Mouse (Mus musculus) cerebellum, adult 9-11 months (tissue): ENCODE results near the gene Eif4g3.

Source experiments
- DNase-seq: peaks from one replicate; pipeline ENCODE4 v3.0.0; 2022

The Eif4g3 gene

DNA sequence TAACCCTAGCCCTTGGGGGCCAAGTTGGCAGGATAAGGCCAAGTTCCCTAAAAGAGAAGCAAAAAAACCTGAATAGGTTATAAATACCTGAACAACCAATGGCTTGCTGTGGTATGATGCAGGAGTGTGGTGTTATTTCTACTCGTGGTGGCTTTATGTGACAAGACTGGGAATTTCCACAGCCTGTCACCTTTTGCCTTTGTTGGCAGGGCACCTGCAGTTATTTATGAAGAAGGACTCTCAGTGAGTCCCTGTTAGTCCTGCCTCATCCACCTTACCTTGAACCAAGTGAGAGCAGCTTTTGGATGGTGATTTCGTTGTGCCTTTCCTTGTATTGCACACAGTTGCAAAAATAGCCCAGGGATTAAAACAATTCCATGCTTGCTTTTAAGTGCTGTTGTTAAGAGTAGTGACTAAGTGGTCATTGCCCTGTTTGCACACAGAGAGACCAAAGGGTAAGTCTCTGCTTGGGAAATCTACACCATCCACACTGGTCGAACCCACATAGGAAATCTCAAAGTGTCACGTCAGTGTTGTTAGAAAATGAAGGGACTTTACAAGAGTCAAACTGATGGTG lies 72.9 kb downstream of the Eif4g3 start:
- DNase-seq, result peak; percentile 67

DNA sequence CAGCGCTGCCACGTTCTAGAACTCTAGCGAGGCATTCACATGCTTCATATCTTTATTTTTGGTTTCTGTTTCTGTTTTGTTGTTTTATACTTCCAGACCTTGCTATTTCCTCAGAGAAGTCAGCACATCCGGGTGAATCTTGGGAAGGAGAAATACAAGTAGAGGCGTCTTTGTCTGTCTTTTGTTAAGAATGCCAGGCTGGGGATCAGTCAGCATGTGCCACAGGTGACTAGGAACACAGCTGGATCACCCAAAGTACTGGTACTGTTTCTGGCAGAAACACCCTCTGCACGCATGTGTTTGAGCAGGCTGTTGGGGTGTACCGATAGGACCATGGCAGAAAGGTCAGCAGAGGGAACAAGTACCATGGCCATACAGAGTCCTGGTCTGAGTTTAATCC lies 73.6 kb downstream of the Eif4g3 start:
- no peak for DNase-seq

DNA sequence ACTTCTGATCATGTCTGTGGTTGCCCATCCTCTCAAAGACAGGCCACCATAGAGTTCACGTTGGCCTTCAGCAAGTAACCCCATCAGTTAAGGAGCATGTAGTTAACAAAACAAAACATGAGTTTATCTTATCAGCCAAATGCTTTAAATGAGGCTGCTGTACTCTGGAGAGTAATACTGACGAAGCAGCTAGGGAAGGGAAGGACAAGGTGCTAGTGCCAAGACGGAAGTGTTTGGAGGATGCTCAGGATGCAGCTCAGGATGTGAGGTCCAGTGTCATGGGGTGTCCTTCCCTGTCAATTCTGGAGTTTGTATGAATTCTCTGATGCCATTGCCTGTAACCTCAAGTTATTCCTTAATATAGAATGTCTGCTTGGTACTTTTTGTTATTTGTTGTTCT lies 75.0 kb downstream of the Eif4g3 start:
- DNase-seq, result no peak

DNA sequence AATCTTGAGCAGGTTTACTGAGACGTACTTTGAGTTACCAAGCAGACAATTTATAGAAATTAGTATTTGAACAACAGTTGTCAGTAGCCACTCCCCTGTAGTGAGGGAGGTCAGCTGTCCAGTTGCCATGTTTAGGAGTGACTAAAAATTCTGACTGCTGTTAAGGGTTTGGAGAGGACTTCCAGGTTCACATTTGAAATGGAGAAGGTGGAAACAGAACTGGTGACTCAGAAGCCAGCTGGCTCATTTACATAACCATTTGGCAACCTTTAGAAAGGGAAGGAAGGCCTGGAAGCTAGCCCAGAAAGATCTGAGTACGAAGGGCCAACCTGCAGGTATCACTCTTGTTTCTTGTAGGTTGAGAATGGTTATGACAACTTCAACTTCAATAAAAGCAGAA lies 75.8 kb downstream of the Eif4g3 start:
- peak; percentile 94 for DNase-seq

DNA sequence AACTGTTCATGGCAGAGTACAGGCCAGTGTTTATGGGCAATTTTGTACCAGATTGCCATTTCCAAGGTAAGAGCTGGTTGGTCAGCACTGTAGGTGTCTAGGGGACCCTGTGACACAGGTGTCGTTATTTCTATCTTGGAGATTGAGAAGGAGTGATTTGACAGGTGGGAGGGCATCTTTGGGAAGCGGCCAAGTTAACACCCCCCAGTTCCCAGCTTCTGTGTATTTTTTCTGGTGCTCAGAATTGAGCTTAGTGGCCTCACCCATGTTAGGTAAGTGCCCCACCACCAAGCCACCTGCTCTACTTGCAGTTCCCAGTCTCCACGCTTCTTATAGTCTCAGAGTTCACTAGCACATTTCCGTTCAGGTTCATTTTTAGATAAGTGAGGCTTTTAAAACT lies 76.5 kb downstream of the Eif4g3 start:
- peak; percentile 49 for DNase-seq

DNA sequence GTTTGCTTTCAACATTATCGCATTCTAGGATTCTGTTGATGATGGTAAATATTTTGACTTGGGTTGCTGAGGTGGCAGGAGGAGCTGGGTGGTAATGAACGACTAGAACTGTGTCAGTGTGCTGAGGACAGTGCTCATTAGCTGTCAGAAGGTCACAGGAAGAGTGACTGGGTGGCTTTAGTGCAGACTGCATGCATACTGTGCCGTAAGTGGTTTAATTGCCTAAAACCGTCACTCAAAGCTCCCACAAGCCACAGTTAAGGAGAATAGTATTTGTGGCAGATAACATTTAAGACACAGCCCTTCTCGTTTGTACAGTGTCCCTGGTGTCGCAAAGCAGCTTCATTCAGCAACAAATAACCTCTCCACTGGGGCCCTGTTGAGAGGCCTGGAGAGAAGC lies 78.7 kb downstream of the Eif4g3 start:
- no peak for DNase-seq

DNA sequence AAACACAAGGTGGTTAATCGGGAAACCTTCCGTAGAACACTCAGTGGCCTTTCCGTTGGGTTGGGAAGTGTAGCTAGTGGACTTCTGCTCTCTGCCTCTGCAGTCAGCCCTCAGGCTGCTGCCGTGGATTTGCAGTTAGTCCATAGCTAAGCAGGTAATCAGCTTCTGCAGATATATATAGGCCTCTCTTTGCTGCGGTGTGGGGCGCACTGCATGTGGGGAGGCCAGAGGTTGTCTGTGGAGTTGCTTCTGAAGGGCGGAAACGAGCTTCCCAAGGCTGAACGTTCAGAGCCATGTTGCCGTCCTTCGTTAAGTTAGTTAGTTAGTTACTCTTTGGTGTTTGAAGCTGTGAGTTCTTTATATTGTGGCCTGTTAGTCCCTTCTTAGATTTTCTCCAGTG lies 80.3 kb downstream of the Eif4g3 start:
- no peak for DNase-seq

DNA sequence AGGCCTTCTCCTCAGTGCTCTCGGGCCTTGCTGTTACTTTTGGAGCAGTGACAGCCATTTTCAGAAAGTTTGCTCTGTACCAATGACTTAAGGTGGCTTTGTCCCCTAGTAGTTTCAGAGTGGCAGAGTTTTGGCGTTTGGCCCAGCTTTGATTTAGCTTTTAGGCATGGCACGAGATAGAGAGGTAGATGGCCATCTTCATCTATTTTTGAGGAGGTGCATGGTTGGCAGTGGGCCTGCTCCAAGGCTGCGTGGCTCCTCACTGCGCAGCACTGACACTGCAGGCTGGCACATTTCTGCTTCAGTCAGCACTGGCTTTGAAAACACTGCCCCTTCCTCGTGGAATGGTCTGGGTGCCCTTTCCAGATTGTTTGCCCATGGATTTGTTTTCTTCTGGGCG lies 80.7 kb downstream of the Eif4g3 start:
- peak; percentile 65 for DNase-seq

DNA sequence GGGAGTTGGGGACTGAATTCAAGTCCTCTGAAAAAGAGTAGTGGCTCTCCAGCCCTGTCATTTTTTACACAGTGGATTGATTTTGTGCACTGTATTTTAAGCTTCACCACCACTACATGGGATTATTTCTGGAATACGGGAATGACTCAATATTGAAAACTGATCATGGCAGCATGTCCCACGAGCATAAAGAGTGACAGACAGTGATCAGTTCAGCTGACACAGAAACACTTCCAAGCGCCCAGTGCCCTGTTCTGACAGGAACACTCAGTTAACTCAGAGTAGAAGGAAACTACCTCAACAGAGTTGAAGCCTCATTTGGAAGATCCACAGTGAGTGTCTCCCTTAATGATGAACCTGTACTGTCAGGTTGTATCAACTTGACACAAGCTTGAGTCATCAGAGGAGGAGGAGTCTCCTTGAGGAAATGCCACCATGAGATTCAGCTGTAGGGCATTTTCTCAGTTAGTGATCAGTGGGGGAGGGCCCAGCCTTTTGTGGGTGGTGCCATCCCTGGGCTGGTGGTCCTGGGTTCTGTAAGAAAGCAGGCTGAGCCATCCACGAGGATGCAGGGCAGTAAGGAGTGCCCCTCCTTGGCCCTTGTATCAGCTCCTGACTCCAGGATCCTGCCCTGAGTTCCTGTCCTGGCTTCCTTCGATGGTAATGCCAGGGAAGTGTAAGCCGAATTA lies 82.2 kb downstream of the Eif4g3 start:
- DNase-seq, result no peak

DNA sequence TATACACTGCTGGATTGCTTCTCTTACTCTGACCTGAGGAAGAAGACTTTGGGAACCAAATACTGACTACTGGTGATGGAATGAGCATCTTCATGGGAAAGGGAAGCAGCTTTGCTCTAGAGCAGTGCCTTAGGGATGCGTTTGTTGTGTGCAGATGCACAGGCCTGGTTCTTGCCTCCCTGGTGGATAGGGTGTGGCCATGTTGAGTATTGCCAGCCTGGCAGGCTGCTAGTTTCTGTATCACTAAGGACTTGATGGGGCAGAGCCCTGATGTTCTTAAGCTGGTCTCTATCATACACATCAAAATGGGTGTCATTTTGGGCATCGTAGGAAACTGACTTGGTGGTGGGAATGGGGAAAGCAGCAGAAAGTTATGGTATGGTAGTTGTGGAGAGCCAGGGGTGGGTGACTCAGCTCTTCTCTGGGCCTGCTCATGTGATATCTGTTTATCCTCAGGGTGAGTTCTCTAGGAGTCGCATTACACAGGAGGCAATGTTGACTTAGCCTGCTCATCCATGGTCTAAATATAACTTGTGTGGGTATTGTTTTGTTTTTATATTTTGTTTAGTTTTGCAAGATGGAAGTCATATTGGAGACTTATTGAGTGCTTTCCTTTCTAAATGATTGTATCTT lies 85.0 kb downstream of the Eif4g3 start:
- DNase-seq, result no peak

DNA sequence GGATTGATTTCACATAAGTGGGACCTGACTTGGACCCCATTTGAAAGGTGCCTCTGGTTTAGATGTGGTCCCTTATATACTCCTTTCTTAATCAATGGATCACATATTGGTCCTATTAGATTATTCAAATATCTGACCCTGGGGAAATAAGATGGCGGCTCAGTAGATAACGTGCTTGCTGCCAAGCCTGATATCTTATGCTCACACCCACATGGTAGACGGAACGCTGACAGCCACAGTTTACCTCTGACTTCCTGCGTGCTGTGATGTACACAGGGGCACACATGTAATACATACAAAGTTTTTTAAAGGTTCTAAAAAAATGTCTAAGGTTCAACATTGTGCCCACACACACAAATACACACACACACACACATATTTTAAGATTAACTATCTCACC lies 86.4 kb downstream of the Eif4g3 start:
- DNase-seq, result no peak

DNA sequence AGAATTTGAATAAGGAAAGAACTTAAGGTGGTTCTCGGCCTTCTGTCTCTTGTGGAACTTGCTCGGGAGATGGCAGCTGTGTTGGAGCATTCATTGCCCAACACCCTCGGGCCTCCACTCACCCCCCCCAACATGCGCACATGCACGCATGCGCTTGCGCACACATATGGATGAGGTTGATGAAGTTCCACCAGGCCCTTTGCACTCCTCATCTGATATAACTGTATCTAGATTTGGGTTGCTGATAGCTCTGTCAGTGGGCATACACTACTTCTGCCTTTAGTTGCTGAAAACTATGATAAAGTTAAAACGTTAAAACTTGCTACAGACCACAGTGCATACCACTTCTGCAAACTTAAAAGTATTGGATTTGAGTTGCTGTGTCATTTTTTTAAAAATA lies 89.6 kb downstream of the Eif4g3 start:
- no peak for DNase-seq

DNA sequence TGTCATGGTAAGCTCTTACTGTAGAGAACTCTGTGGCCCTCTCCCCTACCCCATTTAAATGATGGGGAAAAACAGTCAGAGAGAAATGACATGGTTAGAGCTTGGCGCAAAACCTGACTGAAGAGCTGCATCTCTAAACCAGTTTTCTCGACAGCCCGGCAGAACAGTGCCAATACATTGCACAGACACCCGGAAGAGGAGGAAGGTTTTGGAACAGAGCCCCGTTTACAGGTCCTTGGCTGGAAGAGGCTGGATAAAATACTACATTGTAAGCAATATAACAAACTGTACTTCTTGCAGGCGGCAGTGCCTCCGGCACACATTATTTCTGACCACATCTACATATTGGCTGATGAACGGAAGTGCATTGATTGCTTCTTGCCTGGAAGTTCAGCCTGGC lies 91.3 kb downstream of the Eif4g3 start:
- no peak for DNase-seq

DNA sequence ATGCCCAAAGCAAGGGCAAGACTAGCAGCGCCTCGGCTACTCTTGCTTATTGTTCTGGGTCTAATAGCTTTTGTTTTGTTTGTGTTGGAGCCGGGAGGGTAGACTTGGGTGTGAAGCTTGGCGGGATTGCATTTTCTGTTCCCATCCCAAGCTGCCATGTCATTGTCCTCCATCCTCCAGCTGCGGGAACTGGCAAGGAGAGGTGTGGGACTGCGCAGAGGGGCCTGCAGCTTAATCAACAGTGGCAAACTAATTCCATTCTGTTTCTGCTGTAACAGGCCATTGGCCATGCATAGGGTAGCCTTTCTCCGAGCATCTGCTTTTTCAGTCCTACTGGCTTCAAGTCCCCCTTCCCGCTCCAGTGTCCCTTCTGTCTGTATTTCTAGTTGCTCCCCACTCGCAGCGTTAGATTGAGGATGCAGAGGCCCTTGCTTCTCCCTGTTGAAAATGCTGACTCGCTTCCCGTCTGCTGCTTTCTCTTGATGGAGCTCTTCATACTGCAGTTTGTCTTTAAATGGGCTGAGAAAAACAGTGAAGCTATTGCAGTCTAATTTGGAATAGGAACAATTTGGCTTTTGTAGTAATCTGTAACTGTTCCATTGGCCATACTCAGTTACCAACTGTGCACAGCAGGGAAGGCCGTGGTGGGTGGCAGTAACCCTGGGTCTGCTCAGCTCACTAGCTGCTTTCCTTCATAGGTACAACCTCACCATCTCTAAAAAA lies 92.2 kb downstream of the Eif4g3 start:
- DNase-seq, result no peak

DNA sequence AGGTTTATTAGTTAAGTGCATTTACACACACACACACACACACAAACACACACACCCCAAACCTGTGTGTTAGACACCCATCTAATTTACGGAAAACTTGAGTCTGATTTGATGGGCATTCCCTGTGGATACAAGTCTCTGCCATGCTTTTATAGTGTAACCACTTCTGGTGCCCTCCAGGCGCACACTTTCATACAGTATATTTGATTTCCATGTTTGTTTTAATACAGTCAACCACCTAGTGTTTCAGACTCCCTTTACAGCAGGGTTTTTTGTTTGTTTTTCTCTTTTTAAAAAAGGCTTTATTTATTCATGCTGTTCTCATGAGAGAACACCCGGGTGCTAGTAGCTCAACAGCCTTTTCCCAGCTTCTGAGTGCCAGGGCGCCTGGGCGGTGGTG lies 94.1 kb downstream of the Eif4g3 start:
- no peak for DNase-seq

DNA sequence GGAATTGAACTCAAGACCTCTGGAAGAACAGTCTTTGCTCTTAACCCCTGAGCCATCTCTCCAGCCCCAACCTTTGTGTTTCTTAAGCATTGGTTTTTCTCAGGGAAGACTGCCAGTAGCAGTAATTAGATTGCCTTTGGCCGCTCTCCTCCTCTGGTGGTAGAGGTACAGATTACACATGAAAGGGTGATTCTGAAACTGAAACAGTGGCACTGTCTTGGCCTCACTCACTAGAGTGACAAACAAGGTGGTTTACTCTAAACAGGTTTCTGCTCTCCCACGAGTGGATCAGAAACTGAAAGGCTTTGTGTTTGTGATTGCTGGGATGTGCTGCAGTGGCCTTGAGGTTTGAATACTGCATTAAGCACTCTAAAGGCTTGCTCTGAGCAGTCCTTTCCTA lies 96.7 kb downstream of the Eif4g3 start:
- no peak for DNase-seq

DNA sequence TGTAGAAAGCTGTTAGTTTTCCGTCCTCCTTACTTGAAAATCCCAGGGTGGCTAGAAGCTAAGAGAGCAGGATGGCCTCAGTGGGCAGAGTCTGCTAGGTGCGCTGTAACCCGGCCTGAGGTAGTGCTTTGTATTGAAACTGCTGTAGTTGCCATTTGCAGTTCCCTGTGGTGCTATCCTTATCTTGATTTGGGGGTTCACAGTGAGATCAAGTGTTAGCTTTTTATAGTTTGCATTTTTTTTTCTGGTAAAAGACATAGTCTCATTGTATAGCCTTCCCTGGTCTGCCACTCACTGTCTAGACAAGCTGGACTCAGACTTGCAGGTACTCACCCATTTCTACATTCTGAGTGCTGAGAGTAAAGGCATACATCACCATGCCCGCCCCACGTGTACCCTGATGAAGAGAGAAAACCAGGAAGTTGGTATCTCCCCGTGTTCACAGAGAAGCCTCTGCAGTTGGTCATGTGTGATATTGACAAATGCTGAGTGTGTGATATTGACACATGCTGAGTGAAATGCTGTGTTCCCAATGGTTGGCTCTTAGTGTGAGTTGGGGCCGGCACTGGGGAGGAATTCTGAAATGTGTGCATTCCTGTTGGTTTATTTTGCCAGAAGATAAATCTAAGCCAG lies 98.9 kb downstream of the Eif4g3 start:
- DNase-seq, result no peak

DNA sequence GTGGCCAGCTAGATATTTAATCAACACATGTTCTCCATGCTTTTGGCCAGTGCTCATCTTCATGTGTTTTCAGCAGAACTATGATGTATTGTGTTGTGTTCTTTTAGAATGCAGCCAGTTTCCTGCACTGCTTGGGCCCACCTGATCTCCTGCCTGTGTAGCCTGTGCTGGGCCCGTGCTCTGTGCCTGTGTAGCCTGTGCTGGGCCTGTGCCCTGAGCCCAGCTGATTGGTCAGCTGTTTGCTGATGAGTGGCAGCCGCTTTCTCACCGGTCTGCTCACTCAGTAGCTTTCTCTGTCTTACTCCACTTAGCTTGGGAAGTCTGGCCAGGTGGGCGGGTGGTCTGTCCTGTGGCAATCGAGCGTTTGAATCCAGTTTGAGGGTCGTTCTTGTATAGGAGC lies 107.6 kb downstream of the Eif4g3 start:
- DNase-seq, result peak; percentile 40

DNA sequence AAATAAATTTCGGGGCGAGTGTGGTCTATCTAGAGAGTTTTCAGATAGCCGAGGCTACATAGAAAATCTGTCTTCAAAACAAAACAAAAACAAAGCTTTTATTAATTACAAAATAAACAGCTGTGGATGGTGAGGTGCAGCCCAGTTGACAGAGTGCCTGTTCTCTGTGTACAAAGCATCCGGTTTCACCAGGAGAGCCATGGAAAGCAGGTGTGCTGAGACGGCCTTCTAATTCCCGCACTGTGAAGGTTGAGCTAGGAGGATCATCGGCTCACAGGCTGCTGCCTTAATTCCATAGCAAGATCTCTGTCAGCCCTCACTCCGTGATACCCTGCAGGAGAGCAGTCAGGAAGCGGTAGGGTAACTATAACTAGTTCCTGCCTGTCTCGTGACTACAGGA lies 109.0 kb downstream of the Eif4g3 start:
- DNase-seq, result no peak

DNA sequence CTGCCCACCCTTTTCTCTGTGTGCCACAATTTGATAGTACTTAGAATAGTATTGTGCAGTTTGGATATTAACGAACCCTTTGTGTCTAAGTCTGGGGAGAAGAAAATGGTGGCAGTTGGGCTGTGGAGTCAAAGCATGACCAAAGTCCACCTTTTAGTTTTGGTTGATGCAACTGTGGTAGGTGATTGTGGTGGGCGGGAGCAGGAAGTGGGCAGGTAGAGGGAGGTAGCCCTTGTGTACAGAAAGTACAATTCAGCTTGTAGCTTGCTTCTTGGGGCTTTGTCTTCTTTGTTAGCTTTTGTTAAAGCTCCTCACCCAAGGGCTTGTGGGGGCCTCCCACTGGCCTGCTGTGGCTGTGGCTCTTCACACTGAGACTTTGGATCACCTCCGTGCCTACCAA lies 109.6 kb downstream of the Eif4g3 start:
- no peak for DNase-seq

DNA sequence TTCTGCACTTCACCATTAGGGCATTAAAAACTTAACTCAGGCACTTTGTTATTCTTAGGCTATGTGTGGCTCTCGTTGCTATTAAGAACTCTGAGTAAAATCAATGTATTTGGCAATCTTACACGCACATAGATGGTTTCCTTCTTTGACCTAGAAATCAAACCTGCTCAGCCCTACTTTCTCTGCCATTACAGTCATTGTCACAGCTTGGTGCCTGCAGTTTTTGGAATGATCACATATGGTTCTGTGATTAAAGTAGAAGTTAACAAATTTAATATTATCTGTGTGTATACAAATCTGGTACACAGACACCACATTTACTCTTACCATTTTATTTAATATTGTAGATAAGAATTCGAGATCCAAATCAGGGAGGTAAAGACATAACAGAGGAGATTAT lies 112.1 kb downstream of the Eif4g3 start:
- DNase-seq, result no peak

DNA sequence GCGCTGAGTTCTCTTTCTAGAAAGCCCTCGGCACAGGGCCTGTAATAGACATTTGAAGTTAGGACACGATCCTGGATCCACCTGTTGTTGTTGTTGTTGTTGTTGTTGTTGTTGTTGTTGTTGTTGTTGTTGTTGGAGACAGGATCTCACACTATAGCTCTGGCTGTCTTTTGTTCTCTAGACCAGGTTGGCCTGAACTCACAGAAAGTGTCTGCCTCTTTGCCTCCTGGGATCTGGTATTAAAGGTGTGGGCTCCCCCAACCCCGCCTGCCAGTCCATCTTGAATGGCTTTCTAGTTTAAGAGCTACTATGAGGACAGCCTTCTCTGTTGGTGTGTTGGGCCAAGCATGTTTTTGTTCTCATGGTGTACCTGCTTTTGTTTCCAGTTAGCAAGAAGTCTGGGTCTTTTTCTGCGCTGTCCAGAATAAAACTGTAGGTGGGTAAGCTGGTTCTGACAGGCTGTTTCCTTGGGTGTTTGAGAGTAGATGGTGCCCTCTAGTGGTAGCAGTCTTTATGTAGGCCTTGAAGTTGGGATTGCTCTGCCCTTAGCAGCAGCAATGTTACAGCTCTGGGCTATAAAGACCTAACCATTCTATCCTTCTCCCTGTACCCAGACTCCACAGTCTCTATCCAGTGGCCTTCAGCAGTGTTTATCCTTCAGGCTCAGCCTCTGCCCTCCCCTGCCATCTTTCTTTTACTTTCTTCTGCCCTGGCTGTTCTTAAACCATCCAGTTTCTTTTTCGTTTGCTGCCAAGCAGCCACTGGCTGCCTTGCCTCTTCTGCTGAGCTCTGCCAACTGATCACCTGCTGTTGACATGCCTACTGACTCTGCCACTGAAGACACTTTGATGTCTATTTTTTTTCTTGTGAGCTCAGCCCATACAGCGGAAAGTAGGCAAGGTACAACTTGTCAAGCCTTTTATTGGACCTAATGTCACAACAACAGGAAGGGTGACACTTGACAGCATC lies 114.9 kb downstream of the Eif4g3 start:
- peak; percentile 82 for DNase-seq
